Mouse (Mus musculus) lung, postnatal 0 days (tissue): ENCODE measurements around the gene Polr3h. TPM values are rescaled to one million over a fixed set of nuclear protein-coding genes. Genes with fewer than 3 reads are reported as not detected.

Experiments
- ATAC-seq: fragments of 200-750 bp; cut with Nextera tagmentation; 2 replicates; pipeline ENCODE4 v1.8.0; 2017; ENCODE audit warnings: moderate library complexity
- DNase-seq: peaks from one replicate; pipeline ENCODE4 v3.0.0-alpha.2; 2016; ENCODE audit warnings: low spot score
- H3K27ac ChIP-seq: fragments of 300-500 bp; sonication (generic); 2 replicates; pipeline ENCODE4 v1.5.1; 2014; ENCODE audit warnings: antibody characterized with exemption, mild to moderate bottlenecking, low read length, mixed read lengths
- H3K27me3 ChIP-seq: fragments of 300-500 bp; sonication (generic); replicated peaks from 2 replicates; pipeline ENCODE4 v1.6.1; 2014; ENCODE audit warnings: low read length, mixed read lengths; ENCODE audit not compliant: insufficient read depth
- H3K36me3 ChIP-seq: fragments of 300-500 bp; sonication (generic); 2 replicates; pipeline ENCODE4 v1.6.1; 2014; ENCODE audit warnings: low read length, mixed read lengths; ENCODE audit not compliant: insufficient read depth
- H3K4me1 ChIP-seq: fragments of 300-500 bp; sonication (generic); 2 replicates; pipeline ENCODE4 v1.6.1; 2014; ENCODE audit warnings: antibody characterized with exemption, low read depth, low read length, mixed read lengths; ENCODE audit not compliant: insufficient read depth
- H3K4me2 ChIP-seq: fragments of 300-500 bp; sonication (generic); replicated peaks from 2 replicates; pipeline ENCODE4 v1.6.1; 2014; ENCODE audit warnings: low read depth, mild to moderate bottlenecking, low read length, moderate library complexity, mixed read lengths
- H3K4me3 ChIP-seq: fragments of 300-500 bp; sonication (generic); 2 replicates; pipeline ENCODE4 v1.5.1; 2014; ENCODE audit warnings: low read depth, low read length
- H3K9ac ChIP-seq: fragments of 300-500 bp; sonication (generic); replicated peaks from 2 replicates; pipeline ENCODE4 v1.6.1; 2014; ENCODE audit warnings: low read depth, mild to moderate bottlenecking
- H3K9me3 ChIP-seq: fragments of 300-500 bp; sonication (generic); 2 replicates; pipeline ENCODE4 v1.6.1; 2016; ENCODE audit warnings: low read length, mixed read lengths
- CTCF ChIP-seq: IDR thresholded peaks from 2 replicates; pipeline ENCODE4 v1.5.1; 2016; ENCODE audit warnings: antibody characterized with exemption, mild to moderate bottlenecking
- EP300 ChIP-seq: IDR thresholded peaks from 2 replicates; pipeline ENCODE4 v1.6.1; 2016; ENCODE audit warnings: antibody characterized with exemption, mild to moderate bottlenecking, control low read depth
- WGBS: fragments of 180-500 bp; shearing (Covaris S2); extraction: QIAGEN DNeasy Blood & Tissue Kit; methylation state at CpG from one replicate; pipeline ENCODE4 v1.1.7; 2014; 5-methylcytosine and 5-hydroxymethylcytosine counted together
- polyA plus RNA-seq: library from polyadenylated mRNA; unstranded; fragments of >200 nt; fragmentation: Nextera tagmentation; extraction: Ambion mirVana; gene quantifications from 2 replicates; pipeline ENCODE4 v1.2.1, GENCODE M21; 2015

Gene Polr3h
- polyA plus RNA-seq, 1 experiment from 2014 or later, result 43.1 TPM

DNA sequence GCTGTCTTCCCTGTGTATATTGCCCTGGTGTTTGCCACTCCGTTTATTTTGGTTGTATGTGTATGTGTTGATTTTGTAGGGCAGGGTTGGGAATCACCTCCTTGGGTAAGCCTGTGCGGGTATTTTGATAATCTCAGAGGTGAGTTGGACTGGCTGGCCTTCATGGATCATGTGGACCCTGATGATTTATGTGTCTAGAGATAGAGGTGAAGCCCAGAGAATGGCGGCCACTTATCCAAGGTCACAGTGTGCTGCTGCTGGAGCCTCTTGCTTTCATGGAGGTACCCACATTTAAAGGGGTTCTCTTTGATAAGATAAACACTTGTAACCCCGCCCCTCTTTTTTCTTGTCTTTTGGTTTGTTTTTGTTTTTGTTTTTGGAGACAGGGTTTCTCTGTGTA lies 13.7 kb upstream of the Polr3h start:
- 84% methylated on average over 4 of the region's 4 CpGs for WGBS
- ATAC-seq, result no peak
- Histone ChIP-seq H3K27me3 (no peaks in the 10 kb centered on the region), H3K4me1 (no peaks in the 10 kb centered on the region; the same call in 1 of the 2 replicates), H3K4me3 (no peak overlapping the region), H3K27ac (no peak overlapping the region), H3K9me3 (no peaks in the 10 kb centered on the region), H3K4me2 (no peak overlapping the region), H3K36me3 (no peaks in the 10 kb centered on the region), H3K9ac (no peak overlapping the region)
- TF ChIP-seq EP300 (no peak), CTCF (no peak)
- no peak for DNase-seq

DNA sequence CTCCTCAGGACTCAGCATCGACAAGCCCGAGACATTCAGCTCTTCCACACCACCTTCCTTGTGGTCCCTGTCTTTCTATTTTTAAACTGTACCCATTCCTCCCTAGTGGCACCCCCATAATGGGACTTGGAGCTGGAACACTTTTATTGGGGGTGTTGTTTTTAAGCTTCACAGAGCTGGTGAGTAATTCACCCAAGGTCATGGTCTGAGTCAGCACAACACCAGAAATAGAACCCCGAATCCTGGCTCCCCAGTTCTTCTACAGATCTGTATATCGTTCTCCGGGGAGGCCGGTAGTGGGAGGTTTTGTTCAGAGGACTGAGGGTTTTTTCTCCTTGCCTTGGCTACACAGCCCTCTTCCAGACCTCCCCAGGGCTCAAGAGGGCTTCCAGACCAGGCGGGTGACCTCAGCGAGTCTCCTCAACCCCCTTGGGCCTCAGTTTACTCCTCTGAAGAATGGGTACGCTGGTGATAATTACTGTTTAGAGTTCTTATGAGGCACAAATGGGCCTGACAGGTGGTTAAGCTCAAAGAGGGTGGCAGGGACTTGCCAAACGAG lies 13.2 kb upstream of the Polr3h start:
- H3K4me1 ChIP-seq, result no peaks in the 10 kb centered on the region; the same call in 1 of the 2 replicates
- H3K36me3 ChIP-seq, result no peaks in the 10 kb centered on the region
- no peak overlapping the region for H3K9ac ChIP-seq
- WGBS, result 85% methylated on average over 10 of the region's 10 CpGs
- no peaks in the 10 kb centered on the region for H3K9me3 ChIP-seq
- ATAC-seq (no peak), DNase-seq (no peak)
- TF ChIP-seq EP300 (no peak), CTCF (no peak)
- H3K4me3 ChIP-seq, result no peak overlapping the region
- no peak overlapping the region for H3K27ac ChIP-seq
- H3K4me2 ChIP-seq, result no peak overlapping the region
- H3K27me3 ChIP-seq, result no peaks in the 10 kb centered on the region

DNA sequence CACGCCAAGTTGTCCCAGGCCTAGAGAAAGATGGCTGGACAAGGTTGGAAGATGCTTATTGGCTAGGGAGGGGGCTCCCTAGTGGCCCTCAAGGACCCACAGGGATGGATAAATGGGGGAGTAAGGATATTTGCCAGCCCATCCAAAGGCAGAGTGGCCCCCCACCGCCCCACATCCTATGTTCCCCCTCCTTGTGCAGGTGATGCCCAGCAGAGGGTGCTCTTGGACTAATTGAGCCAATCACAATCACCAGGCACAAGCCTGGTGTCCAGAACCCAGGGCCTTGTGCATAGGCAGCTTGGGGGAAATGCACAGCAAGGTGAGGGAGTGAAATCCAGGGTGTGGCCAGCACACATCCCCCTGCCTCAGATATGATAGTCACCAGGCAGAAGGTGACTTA lies 12.2 kb upstream of the Polr3h start:
- Histone ChIP-seq H3K27ac (no peak overlapping the region), H3K36me3 (no peaks in the 10 kb centered on the region), H3K9me3 (no peaks in the 10 kb centered on the region), H3K27me3 (no peaks in the 10 kb centered on the region), H3K4me2 (no peak overlapping the region), H3K4me1 (no peaks in the 10 kb centered on the region; the same call in 1 of the 2 replicates), H3K4me3 (no peak overlapping the region), H3K9ac (no peak overlapping the region)
- no peak for ATAC-seq
- no peak for DNase-seq
- TF ChIP-seq EP300 (no peak), CTCF (peak; percentile 75)
- WGBS, result 37% methylated on average over 2 of the region's 2 CpGs

DNA sequence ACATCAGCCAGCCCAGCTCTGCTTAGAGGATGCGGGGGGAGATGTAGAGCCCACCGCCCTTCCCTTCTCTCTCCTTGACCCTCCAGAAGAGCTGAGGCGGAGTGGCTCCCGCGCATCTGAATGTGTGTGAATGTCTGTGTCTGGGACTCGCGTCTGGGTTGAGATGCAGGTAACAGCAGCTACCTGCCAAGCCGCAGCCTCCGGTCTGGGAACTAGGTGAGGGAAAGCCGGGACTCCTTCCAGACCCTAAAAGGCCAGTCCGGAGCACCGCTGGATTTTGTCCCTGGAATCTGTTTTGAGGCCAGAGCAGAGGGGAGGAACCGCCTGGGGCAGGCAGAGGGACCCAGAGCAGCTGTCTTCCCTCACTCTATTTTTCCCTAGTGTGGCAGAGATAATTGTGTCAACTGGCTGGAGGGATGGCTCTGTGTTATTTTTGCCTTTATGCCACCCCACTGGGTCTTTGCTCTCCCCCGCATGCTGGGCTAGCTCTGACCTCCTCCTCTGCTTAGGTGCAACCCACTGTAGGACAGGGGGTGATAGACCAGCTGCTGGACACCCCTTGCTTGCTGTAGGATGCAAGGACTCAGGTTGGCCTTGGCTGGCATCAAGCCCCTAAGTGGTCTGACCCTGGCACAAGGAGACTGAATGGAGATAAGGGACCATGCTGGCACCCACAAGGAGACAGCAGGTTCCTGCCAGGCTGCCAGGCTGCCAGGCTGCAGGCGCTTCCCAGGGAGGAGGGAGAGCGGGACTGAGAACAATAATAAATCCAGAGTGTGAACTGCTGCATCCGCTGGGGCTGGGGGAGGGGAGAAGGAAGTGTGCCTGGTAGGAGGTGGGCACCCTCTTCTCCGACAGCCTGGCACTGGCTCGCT lies 11.3 kb upstream of the Polr3h start:
- H3K27ac ChIP-seq, result peak overlapping the region; percentile 38; the same call in 1 of the 2 replicates
- WGBS, result 8% methylated on average over 17 of the region's 19 CpGs
- H3K4me2 ChIP-seq, result peak overlapping the region; percentile 44
- no peaks in the 10 kb centered on the region for H3K36me3 ChIP-seq
- H3K4me3 ChIP-seq, result peak overlapping the region; percentile 25
- H3K9ac ChIP-seq, result no peak overlapping the region; the same call in 1 of the 2 replicates
- H3K27me3 ChIP-seq, result no peaks in the 10 kb centered on the region
- H3K9me3 ChIP-seq, result no peaks in the 10 kb centered on the region
- H3K4me1 ChIP-seq, result no peaks in the 10 kb centered on the region; the same call in 1 of the 2 replicates
- peak; percentile 39 for DNase-seq
- no peak for TF ChIP-seq EP300
- TF ChIP-seq CTCF, result no peak
- ATAC-seq, result peak; percentile 29

- no peaks in the 10 kb centered on the region for H3K9me3 ChIP-seq
- H3K4me3 ChIP-seq, result peak within 1 kb of the TSS; percentile 25
- ATAC-seq (peak; percentile 60), DNase-seq (peak; percentile 47)
- H3K27me3 ChIP-seq, result no peaks in the 10 kb centered on the region
- 3% methylated on average over 12 of the region's 12 CpGs for WGBS
- no peak within 1 kb of the TSS; the same call in 1 of the 2 replicates for H3K9ac ChIP-seq
- peak within 1 kb of the TSS; percentile 38; the same call in 1 of the 2 replicates for H3K27ac ChIP-seq
- H3K4me1 ChIP-seq, result no peaks in the 10 kb centered on the region; the same call in 1 of the 2 replicates
- TF ChIP-seq CTCF (peak; percentile 46), EP300 (no peak)
- no peaks in the 10 kb centered on the region for H3K36me3 ChIP-seq
- H3K4me2 ChIP-seq, result peak within 1 kb of the TSS; percentile 44
These were observed 10.6 kb upstream of the Polr3h start, which contains the start of gene Csdc2 for GRCm38 (mm10) chr15:81936679-81937078. Csdc2 (plus strand) TSS chr15:81936759.

- Histone ChIP-seq H3K9ac (no peak overlapping the region), H3K4me3 (no peak overlapping the region), H3K4me1 (no peaks in the 10 kb centered on the region; the same call in 1 of the 2 replicates), H3K36me3 (no peaks in the 10 kb centered on the region), H3K27me3 (no peaks in the 10 kb centered on the region), H3K4me2 (peak overlapping the region; percentile 44; the same call in 1 of the 2 replicates), H3K9me3 (no peaks in the 10 kb centered on the region), H3K27ac (no peak overlapping the region)
- 53% methylated on average over 7 of the region's 7 CpGs for WGBS
- TF ChIP-seq EP300 (no peak), CTCF (no peak)
- ATAC-seq (peak; percentile 23; the same call in 1 of the 2 replicates), DNase-seq (no peak)
These were observed 10.0 kb upstream of the Polr3h start for GRCm38 (mm10) chr15:81935869-81936637.
